Mouse (Mus musculus): ENCODE measurements around the gene Magi1.

- TF ChIP-seq CTCF (IDR thresholded peaks at IDR 0.05; ENCODE audit: borderline replicate concordance, control insufficient read depth, extremely low read depth, insufficient read depth, low read length, poor library complexity) = no peak
- no peak for TF ChIP-seq POLR2A (IDR thresholded peaks at IDR 0.05; ENCODE audit: control insufficient read depth, extremely low read depth, insufficient read depth, low read length, poor library complexity)
These were observed 556.0 kb downstream of the Magi1 start for GRCm38 (mm10) chr6:93727630-93728178.

Data from thymus, adult 2 months (tissue).